Mouse (Mus musculus): ENCODE results near the gene Olfr906. TPM values are rescaled to one million over a fixed set of nuclear protein-coding genes. Genes with fewer than 3 reads are reported as not detected.

Olfr906 gene
- polyA plus RNA-seq, 1 experiment from 2014 or later: not detected

DNA sequence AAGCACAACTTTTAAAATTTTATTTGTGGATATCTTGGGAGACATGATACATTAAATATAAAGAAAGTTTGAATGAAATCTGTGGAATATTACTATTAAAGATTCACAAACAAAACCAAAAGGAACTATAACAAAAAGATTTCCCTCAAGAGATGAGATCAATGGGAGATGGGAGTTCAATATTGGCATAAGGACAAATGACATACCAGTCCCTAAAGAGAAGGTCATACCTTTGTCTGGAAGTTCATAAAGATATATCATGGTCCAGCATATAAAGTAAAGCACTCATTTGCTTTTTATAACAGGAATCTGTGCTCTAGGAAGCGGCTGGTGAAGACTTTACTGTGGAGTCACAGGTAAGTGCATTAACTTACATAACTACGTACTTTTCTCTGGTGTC, 50.7 kb downstream of the Olfr906 start, which contains the start of gene Olfr910:
Olfr910 (plus strand) TSS at position 301 of the 400 bp plus-strand sequence.
- no peak for ATAC-seq (replicated peaks; ENCODE audit: low FRiP score, low read depth)

More for the DNA sequence above, 50.7 kb downstream of the Olfr906 start, which contains the start of gene Olfr910:
- H3K4me3 ChIP-seq (replicated peaks; ENCODE audit: low read depth, low read length): no peak within 1 kb of the TSS
- DNase-seq (ENCODE audit: low spot score): no peak
- no peaks in the 10 kb centered on the region; the same call in 1 of the 2 replicates for H3K9me3 ChIP-seq (replicated peaks; ENCODE audit: low read length)
- H3K27me3 ChIP-seq (ENCODE audit: insufficient read depth, low read length): no peaks in the 10 kb centered on the region
- H3K4me2 ChIP-seq (ENCODE audit: low read length): no peak within 1 kb of the TSS
- 86% methylated on average over 2 of the region's 2 CpGs for WGBS
- no peak within 1 kb of the TSS for H3K27ac ChIP-seq
- H3K4me1 ChIP-seq (replicated peaks; ENCODE audit: insufficient read depth, low read length): no peaks in the 10 kb centered on the region
- H3K36me3 ChIP-seq (ENCODE audit: insufficient read depth, low read length): no peaks in the 10 kb centered on the region
- no peak within 1 kb of the TSS for H3K9ac ChIP-seq (ENCODE audit: low read depth, low read length)
- TF ChIP-seq CTCF (IDR thresholded peaks at IDR 0.05; ENCODE audit: low read depth): no peak

Other genes with a start within 250 kb of the Olfr906 start
- not detected in 2 replicates for gene Olfr143, start 234.3 kb upstream of the Olfr906 start, polyA plus RNA-seq (2015; fragmentation: Nextera tagmentation; extraction: Ambion mirVana)
- gene Olfr895, start 219.2 kb upstream of the Olfr906 start, polyA plus RNA-seq (2015; fragmentation: Nextera tagmentation; extraction: Ambion mirVana): not detected in 2 replicates
- gene Olfr896-ps1, start 196.0 kb upstream of the Olfr906 start, polyA plus RNA-seq (2015; fragmentation: Nextera tagmentation; extraction: Ambion mirVana): not detected in 2 replicates
- gene Olfr25, start 158.0 kb upstream of the Olfr906 start, polyA plus RNA-seq (2015; fragmentation: Nextera tagmentation; extraction: Ambion mirVana): not detected in 2 replicates
- gene Olfr898, start 138.7 kb upstream of the Olfr906 start, polyA plus RNA-seq (2015; fragmentation: Nextera tagmentation; extraction: Ambion mirVana): not detected in 2 replicates
- gene Olfr250, start 120.2 kb upstream of the Olfr906 start, polyA plus RNA-seq (2015; fragmentation: Nextera tagmentation; extraction: Ambion mirVana): not detected in 2 replicates
- gene Olfr251, start 110.0 kb upstream of the Olfr906 start, polyA plus RNA-seq (2015; fragmentation: Nextera tagmentation; extraction: Ambion mirVana): not detected in 2 replicates
- not detected in 2 replicates for gene Olfr147, start 85.4 kb upstream of the Olfr906 start, polyA plus RNA-seq (2015; fragmentation: Nextera tagmentation; extraction: Ambion mirVana)
- gene Olfr901, start 57.6 kb upstream of the Olfr906 start, polyA plus RNA-seq (2015; fragmentation: Nextera tagmentation; extraction: Ambion mirVana): not detected in 2 replicates
- gene Olfr902, start 39.4 kb upstream of the Olfr906 start, polyA plus RNA-seq (2015; fragmentation: Nextera tagmentation; extraction: Ambion mirVana): not detected in 2 replicates
- not detected in 2 replicates for gene Olfr904, start 23.9 kb upstream of the Olfr906 start, polyA plus RNA-seq (2015; fragmentation: Nextera tagmentation; extraction: Ambion mirVana)
- not detected in 2 replicates for gene Olfr905, start 16.0 kb upstream of the Olfr906 start, polyA plus RNA-seq (2015; fragmentation: Nextera tagmentation; extraction: Ambion mirVana)
- gene Olfr907, start 8.7 kb downstream of the Olfr906 start, polyA plus RNA-seq (2015; fragmentation: Nextera tagmentation; extraction: Ambion mirVana): not detected in 2 replicates
- gene Olfr911-ps1, start 34.5 kb downstream of the Olfr906 start, polyA plus RNA-seq (2015; fragmentation: Nextera tagmentation; extraction: Ambion mirVana): not detected in 2 replicates
- not detected in 2 replicates for gene Olfr910, start 50.8 kb downstream of the Olfr906 start, polyA plus RNA-seq (2015; fragmentation: Nextera tagmentation; extraction: Ambion mirVana)
- not detected in 2 replicates for gene Olfr912, start 93.1 kb downstream of the Olfr906 start, polyA plus RNA-seq (2015; fragmentation: Nextera tagmentation; extraction: Ambion mirVana)
- gene Olfr913, start 105.7 kb downstream of the Olfr906 start, polyA plus RNA-seq (2015; fragmentation: Nextera tagmentation; extraction: Ambion mirVana): not detected in 2 replicates
- gene Olfr914, start 118.0 kb downstream of the Olfr906 start, polyA plus RNA-seq (2015; fragmentation: Nextera tagmentation; extraction: Ambion mirVana): not detected in 2 replicates
- not detected in 2 replicates for gene Olfr916, start 172.8 kb downstream of the Olfr906 start, polyA plus RNA-seq (2015; fragmentation: Nextera tagmentation; extraction: Ambion mirVana)
- not detected in 2 replicates for gene Olfr917, start 178.8 kb downstream of the Olfr906 start, polyA plus RNA-seq (2015; fragmentation: Nextera tagmentation; extraction: Ambion mirVana)
- not detected in 2 replicates for gene Olfr918, start 187.5 kb downstream of the Olfr906 start, polyA plus RNA-seq (2015; fragmentation: Nextera tagmentation; extraction: Ambion mirVana)
- not detected in 2 replicates for gene Olfr919, start 216.6 kb downstream of the Olfr906 start, polyA plus RNA-seq (2015; fragmentation: Nextera tagmentation; extraction: Ambion mirVana)
- gene Vwa5a, start 231.2 kb downstream of the Olfr906 start, polyA plus RNA-seq (2015; fragmentation: Nextera tagmentation; extraction: Ambion mirVana): 23.0 and 24.7 TPM in 2 replicates

All from kidney, postnatal 0 days (tissue).